Comparison of ENCODE assay signal across 8 mouse cellular contexts in the genomic region with DNA sequence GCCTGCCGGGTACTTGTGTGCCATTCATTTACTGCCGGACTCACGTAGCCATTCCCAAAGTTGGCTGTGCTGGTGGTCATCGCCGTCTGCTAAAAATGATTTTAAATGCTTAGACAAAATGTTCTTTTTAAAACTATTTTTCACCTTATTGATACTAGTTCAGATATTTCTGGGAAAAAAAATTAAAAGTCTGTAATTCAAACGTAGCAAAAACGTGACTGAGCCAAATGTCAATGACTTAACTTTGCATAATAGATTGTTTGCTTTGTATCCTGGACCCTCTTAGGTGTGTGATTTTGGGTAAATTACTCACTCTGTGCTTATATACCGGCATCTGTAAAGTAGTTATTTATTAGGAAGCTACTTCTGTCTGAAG. TPM values are rescaled to one million over a fixed set of nuclear protein-coding genes. Genes with fewer than 3 reads are reported as not detected.
DNase-seq lines count a peak whose midpoint lies in the region; ATAC-seq and TF ChIP-seq lines count a peak whose summit lies in the region.

No protein-coding gene starts in this region.

- peaks cover 42% of the 10 kb centered on the region for H3K79me2 ChIP-seq in macrophage (ENCODE audit: inconsistent target)

- peak overlapping the region; percentile 69 for H3K9ac ChIP-seq in heart, embryonic 15.5 days
- peak overlapping the region; percentile 49 for H3K9ac ChIP-seq in forebrain, postnatal 0 days

- peaks cover 15% of the 10 kb centered on the region for H3K4me1 ChIP-seq in heart, embryonic 15.5 days (replicated peaks)
- H3K4me1 ChIP-seq in G1E (ENCODE audit: insufficient read depth, low read depth, low read length): peaks cover 13% of the 10 kb centered on the region; the same call in 1 of the 2 replicates
- H3K4me1 ChIP-seq in forebrain, postnatal 0 days (ENCODE audit: insufficient read depth): 0 out of 2 replicates have a peak, but pooled peaks cover 6% of the 10 kb centered on the region

- no peak for TF ChIP-seq CTCF in G1E (IDR thresholded peaks at IDR 0.05; ENCODE audit: low read depth, low read length)
- no peak for TF ChIP-seq CTCF in forebrain, postnatal 0 days (IDR thresholded peaks at IDR 0.05; ENCODE audit: low read depth)

- H3K27me3 ChIP-seq in heart, embryonic 15.5 days: no peaks in the 10 kb centered on the region
- H3K27me3 ChIP-seq in G1E (ENCODE audit: insufficient read depth, low read length): no peaks in the 10 kb centered on the region
- no peaks in the 10 kb centered on the region for H3K27me3 ChIP-seq in forebrain, postnatal 0 days (ENCODE audit: insufficient read depth, low read length)

- H3K4me2 ChIP-seq in heart, embryonic 15.5 days: peak overlapping the region; percentile 64
- H3K4me2 ChIP-seq in forebrain, postnatal 0 days (ENCODE audit: low read depth): peak overlapping the region; percentile 85

- no peak overlapping the region for H3K27ac ChIP-seq in heart, embryonic 15.5 days
- H3K27ac ChIP-seq in forebrain, postnatal 0 days (ENCODE audit: low read depth, low read length): no peak overlapping the region
- H3K27ac ChIP-seq in macrophage: peak overlapping the region; percentile 42

- peaks cover 17% of the 10 kb centered on the region for H3K36me3 ChIP-seq in heart, embryonic 15.5 days
- H3K36me3 ChIP-seq in G1E (replicated peaks): peaks cover 46% of the 10 kb centered on the region
- peaks cover 15% of the 10 kb centered on the region for H3K36me3 ChIP-seq in forebrain, postnatal 0 days (ENCODE audit: insufficient read depth)
- H3K36me3 ChIP-seq in macrophage (ENCODE audit: inconsistent target): peaks cover 12% of the 10 kb centered on the region

- H3K9me3 ChIP-seq in heart, embryonic 15.5 days (replicated peaks): no peaks in the 10 kb centered on the region
- H3K9me3 ChIP-seq in G1E (replicated peaks): no peaks in the 10 kb centered on the region
- no peaks in the 10 kb centered on the region for H3K9me3 ChIP-seq in forebrain, postnatal 0 days (ENCODE audit: low read length)

- 3% methylated on average over 8 of the region's 8 CpGs for WGBS in heart, embryonic 15.5 days
- 4% methylated on average over 8 of the region's 8 CpGs for WGBS in forebrain, postnatal 0 days
- whole genome bisulfite sequencing in macrophage (ENCODE audit: missing documents): 5% methylated on average over 8 of the region's 8 CpGs

- H3K4me3 ChIP-seq in heart, embryonic 15.5 days: peak overlapping the region; percentile 67
- H3K4me3 ChIP-seq in G1E (ENCODE audit: low read depth, low read length): peak overlapping the region; percentile 76
- H3K4me3 ChIP-seq in forebrain, postnatal 0 days (ENCODE audit: low read depth, low read length): peak overlapping the region; percentile 45
- H3K4me3 ChIP-seq in macrophage (ENCODE audit: inconsistent target): peak overlapping the region; percentile 75

- ATAC-seq in heart, embryonic 15.5 days (replicated peaks; ENCODE audit: insufficient number of reproducible peaks, insufficient read depth, low FRiP score, low read depth): no peak
- ATAC-seq in G1E (ENCODE audit: extremely low read depth, insufficient number of reproducible peaks, low FRiP score, poor library complexity, severe bottlenecking): no peak
- no peak for ATAC-seq in forebrain, postnatal 0 days

- DNase-seq in heart, postnatal 4 days: no peak
- DNase-seq in G1E (ENCODE audit: low spot score): no peak
- no peak for DNase-seq in forebrain, postnatal 0 days
- no peak for DNase-seq in frontal cortex, adult 2 months (ENCODE audit: extremely low spot score in 1 of 2, low spot score in 1 of 2)
- no peak for DNase-seq in urinary bladder, postnatal 36 days (ENCODE audit: low spot score in 2 of 2)
- DNase-seq in thymus, postnatal 4 days: no peak

RNA-seq across cellular contexts. Expression of a gene that starts 0.5 kb away (rescaled TPM):
- polyA plus RNA-seq in heart, embryonic 15.5 days (2015; fragmentation: Nextera tagmentation; extraction: Ambion mirVana): 37.2 and 38.1 TPM in 2 replicates
- total RNA-seq in heart, postnatal 4 days (2021): 10 to 100 TPM; 20.5 to 23.2 TPM
- total RNA-seq in G1E (2014; fragmentation: Nextera tagmentation) (48.4 and 51.2 TPM in 2 replicates), G1E (2017) (69.4 and 73.5 TPM in 2 replicates)
- polyA plus RNA-seq in G1E (2012) (34.5 and 47.6 TPM in 2 replicates), macrophage (2018) (36.4 to 68.9 TPM (median 41.2 TPM) in 3 replicates)
- 5.0 and 9.1 TPM in 2 replicates for total RNA-seq in forebrain, postnatal 0 days (2014; rRNA removed)
- 10.6 and 11.0 TPM in 2 replicates for polyA plus RNA-seq in forebrain, postnatal 0 days (2015; fragmentation: Nextera tagmentation; extraction: Ambion mirVana)
- 100 to 1,000 TPM in 15 of 26 experiments, 10 to 100 TPM in 11; 46.3 to 166 (median 110) TPM for total RNA-seq in macrophage (2018; cell fraction: chromatin; rRNA removed)
- total RNA-seq in macrophage (2018; cell fraction: cytosol; rRNA removed): 10 to 100 TPM; 36.7 to 63.7 (median 48.1) TPM
- 100 to 1,000 TPM in 1 of 26 experiments, 10 to 100 TPM in 25; 29.0 to 101 (median 49.9) TPM for total RNA-seq in macrophage (2018; cell fraction: nucleus; rRNA removed)
- polyA plus RNA-seq in frontal cortex, adult 2 months (2012; rRNA removed): 3.8 and 4.1 TPM in 2 replicates

RNA-seq across cellular contexts. Expression of a gene that starts 20.0 kb away (rescaled TPM):
- 106 and 109 TPM in 2 replicates for polyA plus RNA-seq in heart, embryonic 15.5 days (2015; fragmentation: Nextera tagmentation; extraction: Ambion mirVana)
- total RNA-seq in heart, postnatal 4 days (2021): 100 to 1,000 TPM; 115 to 121 TPM
- total RNA-seq in G1E (2014; fragmentation: Nextera tagmentation) (151 and 153 TPM in 2 replicates), G1E (2017) (97.6 and 117 TPM in 2 replicates)
- polyA plus RNA-seq in G1E (2012) (26.2 and 38.1 TPM in 2 replicates), macrophage (2018) (46.3 to 99.6 TPM (median 67.4 TPM) in 3 replicates)
- 126 and 132 TPM in 2 replicates for total RNA-seq in forebrain, postnatal 0 days (2014; rRNA removed)
- 190 and 204 TPM in 2 replicates for polyA plus RNA-seq in forebrain, postnatal 0 days (2015; fragmentation: Nextera tagmentation; extraction: Ambion mirVana)
- 10 to 100 TPM; 21.5 to 59.1 (median 32.7) TPM for total RNA-seq in macrophage (2018; cell fraction: chromatin; rRNA removed)
- 10 to 100 TPM; 52.4 to 69.7 (median 61.9) TPM for total RNA-seq in macrophage (2018; cell fraction: cytosol; rRNA removed)
- total RNA-seq in macrophage (2018; cell fraction: nucleus; rRNA removed): 10 to 100 TPM; 19.3 to 57.1 (median 31.0) TPM
- 66.6 and 67.4 TPM in 2 replicates for polyA plus RNA-seq in frontal cortex, adult 2 months (2012; rRNA removed)
